In the genomic region with DNA sequence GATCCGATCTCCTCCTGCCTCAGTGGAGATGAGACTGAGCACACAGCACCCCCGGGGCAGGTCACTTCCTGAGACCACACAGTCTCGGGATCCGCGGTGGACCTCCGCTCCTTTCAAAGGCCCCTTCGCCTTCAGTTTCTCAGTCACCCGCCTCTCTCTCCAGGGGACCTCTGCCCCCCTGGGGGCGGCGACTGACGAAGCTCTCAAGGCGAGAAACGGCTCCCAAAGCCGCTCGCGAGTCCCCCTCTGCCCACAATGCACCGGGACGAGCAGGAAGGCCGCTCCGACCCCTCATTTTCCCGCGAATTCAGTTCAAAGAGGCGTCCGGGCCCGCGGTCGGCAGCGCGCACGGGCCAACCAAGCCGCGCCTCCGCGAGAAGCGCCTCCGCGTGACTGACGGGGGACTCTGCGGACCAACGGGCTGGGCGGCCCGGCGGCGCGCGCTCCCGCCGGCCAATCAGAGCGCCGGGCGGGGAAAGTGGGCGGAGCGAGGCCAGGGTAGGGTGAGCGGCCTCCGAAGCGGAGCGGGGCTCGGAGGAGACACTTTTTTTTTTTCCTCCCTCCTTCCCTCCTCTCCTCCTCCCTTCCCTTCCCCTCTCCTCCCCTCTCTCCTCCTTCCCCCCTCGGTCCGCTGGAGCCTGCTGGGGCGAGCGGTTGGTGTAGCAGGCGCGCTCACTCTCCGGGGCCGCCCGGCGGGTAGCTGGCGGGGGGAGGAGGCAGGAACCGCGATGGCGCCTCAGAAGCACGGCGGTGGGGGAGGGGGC, we compare ENCODE assay signal across 8 mouse cellular contexts. TPM values are rescaled to one million over a fixed set of nuclear protein-coding genes. Genes with fewer than 3 reads are reported as not detected.
DNase-seq lines count a peak whose midpoint lies in the region; ATAC-seq lines count a peak whose summit lies in the region.

TSS of gene Suz12 (plus strand) at position 515 of the 764 bp plus-strand sequence.

- peak within 1 kb of the TSS; percentile 99 for H3K4me3 ChIP-seq in hindbrain, embryonic 14.5 days (replicated peaks; ENCODE audit: low read length)

- H3K27ac ChIP-seq in hindbrain, embryonic 14.5 days, result peak within 1 kb of the TSS; percentile 96

- peak within 1 kb of the TSS; percentile 91 for H3K9ac ChIP-seq in hindbrain, embryonic 14.5 days

- DNase-seq in R1 (ENCODE audit: low read depth, low spot score), result peak; percentile 98
- peak; percentile 95 to 97 for DNase-seq in cerebellum, postnatal 25 days
- peak; percentile 73 to 86 for DNase-seq in frontal cortex, postnatal 25 days (ENCODE audit: low spot score in 2 of 2)
- peak; percentile 98 for DNase-seq in hindbrain, embryonic 14.5 days (ENCODE audit: low spot score)
- DNase-seq in layer of hippocampus, postnatal 36 days, result peak; percentile 93 to 95
- peak; percentile 95 for DNase-seq in lung, postnatal 36 days
- DNase-seq in retina, postnatal 1 day, result peak; percentile 99
- DNase-seq in urinary bladder, adult 18-20 months (ENCODE audit: low spot score in 2 of 2), result peak; percentile 74 to 90

- peak; percentile 96 for ATAC-seq in hindbrain, embryonic 14.5 days (ENCODE audit: low FRiP score)

- no peaks in the 10 kb centered on the region for H3K9me3 ChIP-seq in hindbrain, embryonic 14.5 days (ENCODE audit: control insufficient read depth, low read length)

- peaks cover 4% of the 10 kb centered on the region; the same call in 1 of the 2 replicates for H3K4me1 ChIP-seq in hindbrain, embryonic 14.5 days (replicated peaks; ENCODE audit: control insufficient read depth, insufficient read depth, low read length)

- H3K36me3 ChIP-seq in hindbrain, embryonic 14.5 days (replicated peaks; ENCODE audit: control insufficient read depth, insufficient read depth), result peaks cover 13% of the 10 kb centered on the region

- WGBS in hindbrain, embryonic 14.5 days, result 0% methylated on average over 67 of the region's 74 CpGs

- H3K4me2 ChIP-seq in hindbrain, embryonic 14.5 days (replicated peaks), result peak within 1 kb of the TSS; percentile 86

- no peaks in the 10 kb centered on the region for H3K27me3 ChIP-seq in hindbrain, embryonic 14.5 days (ENCODE audit: control insufficient read depth, insufficient read depth, low read length)

RNA-seq across cellular contexts. Expression of gene Suz12, which starts in this region (rescaled TPM):
- 15.3 and 17.2 TPM in 2 replicates for polyA plus RNA-seq in hindbrain, embryonic 14.5 days (2014; fragmentation: Nextera tagmentation; extraction: Ambion mirVana)
- 10 to 100 TPM; 39.1 to 41.2 TPM for total RNA-seq in layer of hippocampus, postnatal 36 days (2021)

Comparison
In these comparisons a context has a peak if more than half of its experiments do, and no peak if none do; other contexts are left out.
1. Peak in every context shown above with its lines: DNase-seq, ATAC-seq, H3K4me3 ChIP-seq and H3K27ac ChIP-seq.